Mouse (Mus musculus) heart, embryonic 16.5 days (tissue): ENCODE measurements around the gene Tfr2. TPM values are rescaled to one million over a fixed set of nuclear protein-coding genes. Genes with fewer than 3 reads are reported as not detected.

ENCODE experiments used
- ATAC-seq: fragments of 200-750 bp; cut with Nextera tagmentation; replicated peaks from 2 replicates; pipeline ENCODE4 v1.8.0; 2017; ENCODE audit warnings: moderate number of reproducible peaks; ENCODE audit not compliant: insufficient read depth, low FRiP score; ENCODE audit errors: extremely low read depth
- H3K27ac ChIP-seq: fragments of 300-500 bp; sonication (generic); 2 replicates; pipeline ENCODE4 v1.5.1; 2014; ENCODE audit warnings: mild to moderate bottlenecking, low read length, control low read depth, moderate library complexity
- H3K27me3 ChIP-seq: fragments of 300-500 bp; sonication (generic); 2 replicates; pipeline ENCODE4 v1.6.1; 2014; ENCODE audit warnings: low read length, mixed read lengths; ENCODE audit not compliant: control insufficient read depth, insufficient read depth
- H3K36me3 ChIP-seq: fragments of 300-500 bp; sonication (generic); 2 replicates; pipeline ENCODE4 v1.6.1; 2014; ENCODE audit not compliant: control insufficient read depth, insufficient read depth
- H3K4me1 ChIP-seq: fragments of 300-500 bp; sonication (generic); 2 replicates; pipeline ENCODE4 v1.6.1; 2014; ENCODE audit warnings: low read length, mixed read lengths; ENCODE audit not compliant: control insufficient read depth, insufficient read depth
- H3K4me2 ChIP-seq: fragments of 300-500 bp; sonication (generic); 2 replicates; pipeline ENCODE4 v1.6.1; 2014; ENCODE audit warnings: low read depth, mild to moderate bottlenecking, control low read depth, low read length
- H3K4me3 ChIP-seq: fragments of 300-500 bp; sonication (generic); 2 replicates; pipeline ENCODE4 v1.5.1; 2014; ENCODE audit warnings: mild to moderate bottlenecking, control low read depth, low read length
- H3K9ac ChIP-seq: fragments of 300-500 bp; sonication (generic); 2 replicates; pipeline ENCODE4 v1.6.1; 2014; ENCODE audit warnings: low read length, control low read depth
- H3K9me3 ChIP-seq: fragments of 300-500 bp; sonication (generic); replicated peaks from 2 replicates; pipeline ENCODE4 v1.6.1; 2016; ENCODE audit warnings: low read length; ENCODE audit not compliant: control insufficient read depth
- WGBS: fragments of 180-500 bp; shearing (Covaris S2); extraction: QIAGEN DNeasy Blood & Tissue Kit; methylation state at CpG from one replicate; pipeline ENCODE4 v1.1.7; 2014; 5-methylcytosine and 5-hydroxymethylcytosine counted together
- polyA plus RNA-seq: library from polyadenylated mRNA; unstranded; fragments of >200 nt; fragmentation: Nextera tagmentation; extraction: Ambion mirVana; gene quantifications from 2 replicates; pipeline ENCODE4 v1.2.1, GENCODE M21; 2015

The Tfr2 gene
- polyA plus RNA-seq, 1 experiment from 2014 or later: 0.54 TPM

GRCm38 (mm10) chr5:137551119-137551518, 18.5 kb upstream of the Tfr2 start:
- no peak overlapping the region for H3K4me2 ChIP-seq
- no peaks in the 10 kb centered on the region for H3K9me3 ChIP-seq
- 65% methylated on average over 5 of the region's 5 CpGs for WGBS

GRCm38 (mm10) chr5:137553000-137553399, 16.6 kb upstream of the Tfr2 start:
- 27% methylated on average over 6 of the region's 6 CpGs for WGBS
- Histone ChIP-seq H3K4me3 (peak overlapping the region; percentile 4; the same call in 1 of the 2 replicates), H3K4me2 (peak overlapping the region; percentile 22; the same call in 1 of the 2 replicates), H3K27me3 (peaks cover 14% of the 10 kb centered on the region), H3K9me3 (no peaks in the 10 kb centered on the region), H3K4me1 (no peaks in the 10 kb centered on the region), H3K27ac (no peak overlapping the region), H3K9ac (no peak overlapping the region), H3K36me3 (no peaks in the 10 kb centered on the region)
- ATAC-seq: no peak

More at GRCm38 (mm10) chr5:137551119-137551518, 18.5 kb upstream of the Tfr2 start:
- ATAC-seq: no peak
- Histone ChIP-seq H3K4me1 (no peaks in the 10 kb centered on the region), H3K9ac (no peak overlapping the region), H3K27me3 (peaks cover 14% of the 10 kb centered on the region), H3K4me3 (no peak overlapping the region), H3K36me3 (no peaks in the 10 kb centered on the region), H3K27ac (no peak overlapping the region)

GRCm38 (mm10) chr5:137553411-137553837, 16.2 kb upstream of the Tfr2 start, which contains the start of gene Actl6b:
Actl6b (plus strand) TSS chr5:137553517.
- Histone ChIP-seq H3K4me1 (no peaks in the 10 kb centered on the region), H3K27ac (no peak within 1 kb of the TSS), H3K27me3 (peaks cover 14% of the 10 kb centered on the region), H3K9me3 (no peaks in the 10 kb centered on the region), H3K9ac (no peak within 1 kb of the TSS), H3K36me3 (no peaks in the 10 kb centered on the region), H3K4me3 (peak within 1 kb of the TSS; percentile 4; the same call in 1 of the 2 replicates), H3K4me2 (peak within 1 kb of the TSS; percentile 22; the same call in 1 of the 2 replicates)
- ATAC-seq: peak; percentile 49; the same call in 1 of the 2 replicates
- 1% methylated on average over 37 of the region's 37 CpGs for WGBS

GRCm38 (mm10) chr5:137553898-137554297, 15.7 kb upstream of the Tfr2 start:
- ATAC-seq: no peak
- H3K36me3 ChIP-seq: no peaks in the 10 kb centered on the region
- H3K9me3 ChIP-seq: no peaks in the 10 kb centered on the region
- no peak overlapping the region for H3K27ac ChIP-seq
- no peak overlapping the region for H3K4me3 ChIP-seq
- no peak overlapping the region for H3K9ac ChIP-seq
- H3K4me1 ChIP-seq: no peaks in the 10 kb centered on the region
- H3K4me2 ChIP-seq: no peak overlapping the region
- WGBS: 44% methylated on average over 11 of the region's 11 CpGs
- peaks cover 14% of the 10 kb centered on the region for H3K27me3 ChIP-seq

GRCm38 (mm10) chr5:137561556-137561955, 8.1 kb upstream of the Tfr2 start:
- no peaks in the 10 kb centered on the region for H3K9me3 ChIP-seq
- H3K4me1 ChIP-seq: no peaks in the 10 kb centered on the region
- H3K4me2 ChIP-seq: no peak overlapping the region
- no peak overlapping the region for H3K27ac ChIP-seq
- ATAC-seq: no peak
- no peaks in the 10 kb centered on the region; the same call in 1 of the 2 replicates for H3K27me3 ChIP-seq
- no peaks in the 10 kb centered on the region for H3K36me3 ChIP-seq
- WGBS: 62% methylated on average over 6 of the region's 6 CpGs
- H3K4me3 ChIP-seq: no peak overlapping the region
- H3K9ac ChIP-seq: no peak overlapping the region

DNA sequence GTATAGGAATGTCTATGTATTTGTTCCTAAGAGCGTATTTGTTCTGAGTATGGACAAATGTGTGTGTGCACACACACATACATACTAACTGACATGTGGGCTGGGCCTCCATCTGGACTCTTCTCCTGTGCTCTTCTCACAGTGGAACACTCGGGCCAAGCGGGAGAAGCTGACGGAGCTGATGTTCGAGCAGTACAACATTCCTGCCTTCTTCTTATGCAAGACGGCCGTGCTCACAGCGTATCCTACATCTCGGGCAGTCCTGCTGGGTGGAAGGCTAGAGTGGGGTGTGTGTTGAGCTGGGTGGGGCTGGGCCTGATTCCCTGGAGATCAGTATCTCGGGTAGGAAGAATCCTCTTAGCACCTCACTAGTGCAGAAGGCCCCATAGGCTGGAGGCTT, 6.7 kb upstream of the Tfr2 start:
- 58% methylated on average over 10 of the region's 10 CpGs for WGBS
- no peak for ATAC-seq
- Histone ChIP-seq H3K4me1 (no peaks in the 10 kb centered on the region), H3K36me3 (no peaks in the 10 kb centered on the region), H3K4me3 (no peak overlapping the region), H3K27me3 (no peaks in the 10 kb centered on the region; the same call in 1 of the 2 replicates), H3K9me3 (no peaks in the 10 kb centered on the region), H3K9ac (no peak overlapping the region), H3K27ac (no peak overlapping the region), H3K4me2 (no peak overlapping the region)

DNA sequence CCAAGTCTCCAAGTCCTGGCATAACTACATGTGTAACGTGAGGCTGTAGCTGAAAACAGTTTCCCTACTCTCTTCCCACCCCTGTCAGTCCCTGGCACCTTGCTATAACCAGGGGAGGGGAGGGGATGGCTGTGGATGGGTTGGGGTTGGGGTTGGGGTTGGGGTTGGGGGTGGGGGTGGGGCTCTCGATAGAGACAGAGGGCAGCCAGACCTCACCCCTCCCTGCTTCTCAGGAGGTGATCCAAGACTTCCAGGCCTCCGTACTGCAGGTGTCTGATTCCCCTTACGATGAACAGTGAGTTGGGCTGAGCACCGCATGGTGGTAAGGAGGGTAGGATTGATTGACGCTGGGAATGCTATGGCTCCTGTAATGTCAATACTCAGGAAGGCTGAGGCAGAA, 3.9 kb upstream of the Tfr2 start:
- 62% methylated on average over 6 of the region's 6 CpGs for WGBS
- no peaks in the 10 kb centered on the region for H3K4me1 ChIP-seq
- H3K27ac ChIP-seq: no peak overlapping the region
- H3K9ac ChIP-seq: no peak overlapping the region
- no peaks in the 10 kb centered on the region; the same call in 1 of the 2 replicates for H3K27me3 ChIP-seq
- H3K4me2 ChIP-seq: no peak overlapping the region
- H3K9me3 ChIP-seq: no peaks in the 10 kb centered on the region
- H3K36me3 ChIP-seq: no peaks in the 10 kb centered on the region
- ATAC-seq: no peak
- no peak overlapping the region for H3K4me3 ChIP-seq

DNA sequence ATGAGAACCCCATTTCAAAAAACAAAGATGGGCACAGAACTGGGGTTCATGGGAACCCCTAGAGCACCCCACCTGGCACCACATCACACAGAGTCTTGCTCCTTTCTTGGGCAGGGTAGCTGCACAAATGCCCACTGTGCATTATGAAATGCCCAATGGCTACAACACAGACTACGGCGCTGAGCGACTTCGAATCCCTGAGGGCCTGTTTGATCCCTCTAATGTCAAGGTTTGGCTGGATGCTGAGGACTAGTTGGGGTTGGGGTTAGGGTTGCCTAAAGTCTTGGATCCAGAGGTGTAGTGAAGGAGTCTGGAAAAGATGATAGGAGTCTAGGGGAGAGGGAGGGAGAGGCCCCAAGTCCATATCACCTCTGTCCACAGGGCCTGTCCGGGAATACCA, 3.2 kb upstream of the Tfr2 start:
- no peak for ATAC-seq
- no peaks in the 10 kb centered on the region for H3K36me3 ChIP-seq
- whole genome bisulfite sequencing: 91% methylated on average over 5 of the region's 5 CpGs
- H3K27ac ChIP-seq: no peak overlapping the region
- no peak overlapping the region for H3K9ac ChIP-seq
- H3K4me3 ChIP-seq: no peak overlapping the region
- no peaks in the 10 kb centered on the region for H3K4me1 ChIP-seq
- no peaks in the 10 kb centered on the region for H3K9me3 ChIP-seq
- no peaks in the 10 kb centered on the region; the same call in 1 of the 2 replicates for H3K27me3 ChIP-seq
- no peak overlapping the region for H3K4me2 ChIP-seq

GRCm38 (mm10) chr5:137568223-137568798, 1.3 kb upstream of the Tfr2 start:
- H3K4me3 ChIP-seq: no peak overlapping the region
- WGBS: 77% methylated on average over 8 of the region's 8 CpGs
- ATAC-seq: no peak

More at GRCm38 (mm10) chr5:137568223-137568798, 1.3 kb upstream of the Tfr2 start:
- Histone ChIP-seq H3K36me3 (no peaks in the 10 kb centered on the region), H3K9me3 (no peaks in the 10 kb centered on the region), H3K27me3 (no peaks in the 10 kb centered on the region; the same call in 1 of the 2 replicates), H3K9ac (no peak overlapping the region), H3K27ac (no peak overlapping the region), H3K4me1 (no peaks in the 10 kb centered on the region), H3K4me2 (no peak overlapping the region)
